Mouse (Mus musculus) heart, adult 18-20 months (tissue): ENCODE measurements around the gene Dstyk. TPM values are rescaled to one million over a fixed set of nuclear protein-coding genes. Genes with fewer than 3 reads are reported as not detected.

ENCODE experiments used
- DNase-seq, 2 experiments: peaks; one replicate each; pipeline ENCODE4 v3.0.0; 2021 to 2022; ENCODE audit warnings: mixed read lengths in 1 of 2
- total RNA-seq, 2 experiments: library from RNA; stranded (reverse); gene quantifications; 2 replicates each; pipeline ENCODE4 v1.2.3; 2021

Dstyk gene
- total RNA-seq, 2 experiments from 2014 or later = 15.2 to 15.3 TPM

DNA sequence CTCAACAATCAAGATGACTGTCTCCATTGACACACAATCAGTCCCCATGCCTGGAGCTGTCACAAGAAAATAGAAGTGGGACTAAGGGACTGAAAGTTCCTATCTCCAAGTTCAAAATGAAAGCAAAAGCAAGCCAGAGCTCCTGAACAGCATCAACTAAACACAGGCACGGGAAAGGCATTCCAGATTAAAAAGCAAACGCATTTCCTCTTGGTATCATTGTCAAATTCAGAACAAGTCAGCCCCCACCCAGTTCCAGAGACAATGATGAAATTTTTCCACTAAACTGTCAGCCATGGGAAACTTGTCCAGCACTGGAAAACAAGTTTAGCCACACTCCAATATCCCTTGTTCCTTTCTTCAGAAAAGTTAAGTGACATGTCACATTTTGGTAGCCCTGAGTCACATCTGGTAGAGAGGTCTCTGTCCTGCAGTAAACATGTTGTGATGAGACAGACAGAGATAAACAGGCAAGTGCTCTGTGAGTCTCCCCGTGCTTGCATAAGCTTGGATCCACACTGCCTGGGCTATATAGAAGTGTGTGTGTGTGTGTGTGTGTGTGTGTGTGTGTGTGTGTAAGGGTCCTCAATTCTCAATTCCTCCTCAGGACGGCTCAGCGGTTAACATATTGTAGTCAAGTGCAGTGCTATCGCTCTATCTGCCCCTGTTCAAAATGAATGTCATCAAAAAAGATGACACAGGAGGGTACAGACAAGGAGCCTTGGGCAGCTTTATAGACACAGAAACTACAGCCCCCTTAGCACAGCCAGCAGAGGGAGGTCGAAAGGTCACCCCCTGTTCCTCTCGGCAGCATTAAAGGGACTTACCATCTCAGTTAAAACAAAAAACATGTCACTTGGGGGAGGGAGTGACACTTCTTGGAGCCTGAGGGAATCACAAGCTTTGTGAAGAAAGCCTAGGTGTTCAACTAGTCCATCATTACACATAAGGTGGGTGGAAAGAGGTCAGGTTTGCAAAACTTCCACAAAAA lies 28.2 kb upstream of the Dstyk start:
- peak; percentile 71 to 78 for DNase-seq

DNA sequence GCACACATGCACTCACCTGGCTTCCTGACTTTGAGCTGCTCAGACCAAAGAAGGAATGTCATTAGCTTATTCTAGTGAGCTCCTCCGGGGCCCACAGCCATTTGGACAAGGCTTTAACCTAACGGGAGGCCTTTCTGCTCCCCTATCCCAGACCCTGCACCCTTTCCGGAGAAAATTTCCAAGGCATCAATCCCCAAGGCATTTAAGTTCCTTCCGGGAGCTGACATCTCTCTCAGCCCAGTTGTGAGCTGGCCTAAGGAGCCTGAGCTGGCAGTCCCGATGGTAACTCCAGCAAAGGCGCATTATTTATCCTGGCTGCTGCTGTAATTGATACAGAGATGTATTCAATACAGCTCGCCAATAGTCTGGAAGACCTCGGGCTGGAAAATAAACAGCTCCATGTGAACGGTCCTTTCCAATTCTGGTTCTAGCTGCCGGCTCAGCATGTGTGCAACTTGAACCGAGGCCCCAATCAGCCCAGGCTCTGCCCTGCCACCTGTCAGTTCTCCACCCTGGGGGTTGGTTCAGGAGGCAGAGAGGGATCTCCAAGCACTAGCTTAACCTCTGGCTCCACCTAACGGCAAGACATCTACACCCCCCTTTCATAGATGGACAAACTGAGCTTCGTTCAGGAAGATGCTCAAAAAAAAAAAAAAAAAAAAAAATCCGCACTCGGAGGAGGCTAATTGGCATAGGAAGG lies 27.3 kb upstream of the Dstyk start:
- peak; percentile 83 to 87 for DNase-seq

DNA sequence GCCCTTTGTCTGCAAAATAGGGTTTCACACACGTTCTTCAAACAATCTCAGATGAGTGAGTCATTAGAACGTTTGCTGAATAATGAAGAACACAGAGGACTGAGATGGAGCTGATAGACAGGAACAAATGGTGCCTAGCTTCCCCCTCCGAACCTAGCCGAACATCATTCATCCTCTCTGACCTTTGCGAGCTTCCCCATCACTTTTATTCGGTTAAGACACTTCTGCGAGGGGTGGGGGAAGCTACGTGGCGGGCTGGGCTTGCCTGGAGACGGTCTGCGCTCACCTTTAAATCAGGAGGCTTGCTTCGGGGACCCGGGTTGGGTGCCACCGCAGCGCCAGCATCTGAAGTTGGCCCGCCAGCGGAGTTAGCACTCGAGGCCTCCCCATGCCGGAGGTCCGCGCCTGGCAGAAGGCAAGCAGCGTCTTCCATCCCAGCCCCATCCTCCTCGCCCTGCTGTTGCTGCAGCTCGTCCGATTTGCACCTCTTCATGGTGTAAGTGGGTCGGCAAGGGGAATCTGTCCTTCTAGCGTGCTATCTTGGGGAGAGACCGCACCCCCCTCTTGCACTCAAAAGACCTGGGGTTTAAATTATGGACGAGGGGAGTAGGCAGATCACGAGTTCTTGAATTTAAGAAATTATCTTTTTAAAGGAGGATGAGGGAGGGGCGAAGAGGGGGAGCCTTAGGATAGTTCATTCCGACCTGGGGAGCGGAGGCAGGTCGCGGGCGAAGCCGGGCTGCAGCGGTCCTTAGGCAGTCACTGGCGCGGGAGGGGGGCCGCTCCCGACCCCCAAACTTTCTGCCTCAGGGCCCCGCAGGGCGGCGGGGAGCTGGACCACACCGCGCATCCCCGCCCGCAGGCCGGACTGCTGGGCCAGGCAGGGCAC lies 26.4 kb upstream of the Dstyk start, which contains the start of gene Tmcc2:
Gene Tmcc2, minus strand, starts transcription at position 591 of the 889 bp plus-strand sequence.
- peak; percentile 35 to 64 for DNase-seq

DNA sequence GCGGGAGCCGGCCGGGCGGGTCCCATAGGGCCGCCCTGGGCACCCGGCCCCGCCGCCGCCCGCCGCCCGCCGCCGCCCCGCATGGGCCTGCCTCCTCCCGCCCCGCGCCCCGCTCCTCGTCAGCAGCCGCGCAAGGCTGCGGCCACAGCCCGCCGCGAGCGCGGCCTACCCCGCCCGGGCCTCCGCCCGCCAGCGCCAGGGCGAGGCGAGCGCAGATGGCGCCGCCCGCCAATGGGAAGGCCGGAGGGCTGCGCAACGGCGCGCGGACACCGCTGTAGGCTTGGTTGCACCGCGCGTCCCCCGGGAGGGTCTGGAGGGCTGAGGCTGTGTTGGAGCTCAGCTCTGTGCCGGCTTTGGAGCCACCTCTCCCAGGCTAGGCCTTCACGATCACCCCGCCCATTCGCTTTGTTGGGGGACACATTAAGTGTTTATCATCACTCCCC lies 25.8 kb upstream of the Dstyk start:
- peak; percentile 82 to 88 for DNase-seq

DNA sequence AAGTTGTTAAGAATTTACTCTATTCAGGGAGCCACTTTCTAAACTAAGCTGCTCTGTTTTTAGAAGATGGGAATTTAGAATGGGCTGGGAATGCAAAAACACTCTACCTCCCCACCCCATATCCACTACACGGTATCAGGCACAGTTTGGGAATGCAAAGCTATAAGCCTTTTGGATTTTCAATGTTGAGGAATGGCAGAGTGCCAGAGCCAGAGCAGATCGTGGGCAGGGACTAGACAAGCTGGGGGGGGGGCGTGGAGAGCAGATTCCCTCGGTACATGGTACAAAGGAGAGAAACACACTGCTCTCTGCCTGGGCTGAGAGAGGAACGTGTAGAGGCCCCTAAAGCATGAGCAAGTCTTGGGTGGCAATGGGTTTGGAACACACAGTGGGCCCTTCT lies 24.5 kb upstream of the Dstyk start:
- DNase-seq = no peak

DNA sequence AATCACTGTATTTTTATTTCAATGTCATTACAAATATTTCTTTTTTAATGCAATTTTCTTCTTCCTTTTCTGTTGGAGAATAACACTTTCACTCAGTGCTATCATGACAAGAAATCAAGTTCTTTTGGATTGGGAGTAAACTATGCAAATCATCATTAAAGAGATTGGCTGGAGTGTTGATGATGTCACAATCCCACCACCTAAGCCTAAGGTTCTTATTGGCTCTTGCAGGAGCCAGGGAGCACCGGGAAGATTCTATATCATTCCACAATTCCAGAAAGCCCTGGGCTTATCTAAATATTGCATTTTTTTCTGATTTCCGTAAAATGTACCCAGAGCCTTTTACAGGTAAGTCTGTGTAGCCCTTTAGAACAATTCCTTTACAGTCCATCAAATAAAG lies 20.6 kb upstream of the Dstyk start:
- no peak for DNase-seq

DNA sequence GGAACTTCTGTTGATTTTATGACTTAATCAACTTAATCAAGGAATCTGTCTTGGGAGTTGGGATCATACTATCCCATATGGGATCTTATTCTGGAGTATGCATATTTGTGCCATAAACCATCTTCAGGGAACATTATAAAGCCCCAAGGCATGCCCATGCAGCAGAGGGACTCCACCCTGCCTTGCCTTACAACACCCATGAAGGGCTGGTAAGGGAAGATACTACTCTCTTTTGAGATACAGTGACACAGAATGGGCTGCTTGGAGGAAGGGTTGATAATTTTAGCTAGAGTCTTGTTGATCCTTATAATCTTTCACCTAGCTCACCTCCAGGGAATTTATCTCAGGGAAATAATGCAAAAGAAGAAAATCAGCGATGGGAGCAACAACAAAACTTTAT lies 16.8 kb upstream of the Dstyk start:
- DNase-seq = no peak

DNA sequence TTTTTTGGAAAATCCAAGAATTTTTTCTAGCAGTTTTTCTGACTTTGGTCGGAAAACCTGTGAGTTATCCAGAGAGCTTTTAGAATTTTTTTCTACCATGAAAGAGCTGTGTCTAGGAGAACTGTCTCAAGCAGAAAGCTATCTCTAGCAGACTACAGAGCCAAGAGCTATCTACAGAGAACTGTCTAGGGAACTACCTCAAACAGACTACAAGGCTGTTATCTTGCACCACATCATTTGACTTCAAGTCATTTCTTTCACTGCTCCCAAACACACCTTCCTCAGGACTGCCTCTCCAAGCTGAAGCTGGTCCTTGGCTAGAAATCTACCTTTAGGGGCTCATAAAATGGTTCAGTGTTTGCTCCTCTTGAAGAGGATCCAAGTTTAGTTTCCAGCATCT lies 15.5 kb upstream of the Dstyk start:
- no peak for DNase-seq

DNA sequence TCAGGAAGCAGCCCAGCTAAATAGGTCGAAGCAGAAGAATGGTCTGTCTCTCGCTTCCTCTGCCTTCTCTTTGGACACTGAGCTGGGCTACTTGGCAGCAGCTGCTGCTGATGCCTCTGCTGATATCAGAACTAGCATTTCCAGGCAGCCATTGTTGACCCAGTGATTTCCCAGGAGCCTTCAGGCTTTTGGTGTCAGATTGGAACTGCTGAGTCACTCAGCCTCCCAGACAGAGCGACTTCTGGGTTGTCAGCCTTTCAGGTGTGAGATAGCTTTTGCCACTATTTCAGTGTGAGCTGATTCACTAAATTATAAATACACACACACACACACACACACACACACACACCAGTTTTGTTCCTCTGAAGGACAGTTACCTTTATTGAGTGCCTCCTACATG lies 6.7 kb upstream of the Dstyk start:
- no peak for DNase-seq

DNA sequence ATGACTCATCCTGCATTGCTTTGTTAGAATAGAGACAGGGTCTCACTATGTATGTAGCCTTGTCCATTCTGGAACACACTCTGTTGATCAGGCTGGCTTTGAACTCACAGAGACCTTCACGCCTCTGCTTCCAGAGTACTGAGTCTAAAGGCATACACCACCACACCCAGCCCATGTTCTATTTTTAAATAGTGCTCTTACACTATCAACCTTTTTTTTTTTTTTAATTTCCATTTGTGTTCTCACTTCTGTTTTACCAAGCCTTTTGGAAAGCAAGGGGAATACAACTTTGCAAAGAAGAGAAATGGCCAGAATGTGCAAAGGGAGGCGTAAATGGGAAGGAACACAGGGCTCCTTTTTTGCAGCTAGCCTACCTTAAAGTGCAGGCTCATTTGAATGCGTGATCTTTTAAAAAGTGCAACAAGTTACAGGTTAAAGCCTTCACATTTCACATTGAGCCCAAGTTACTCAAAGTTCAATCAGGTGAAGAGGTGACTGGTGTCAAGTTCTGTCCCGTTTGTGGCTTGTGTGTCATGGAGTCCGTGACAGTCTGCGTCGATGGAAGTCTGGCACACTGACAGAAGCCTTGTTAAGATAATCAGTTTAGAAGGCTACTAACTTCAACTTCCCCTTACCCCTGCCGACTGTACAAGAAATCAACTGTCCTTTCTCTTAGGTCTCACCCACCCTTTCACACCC lies 962 bp upstream of the Dstyk start:
- peak; percentile 24 to 52 for DNase-seq

DNA sequence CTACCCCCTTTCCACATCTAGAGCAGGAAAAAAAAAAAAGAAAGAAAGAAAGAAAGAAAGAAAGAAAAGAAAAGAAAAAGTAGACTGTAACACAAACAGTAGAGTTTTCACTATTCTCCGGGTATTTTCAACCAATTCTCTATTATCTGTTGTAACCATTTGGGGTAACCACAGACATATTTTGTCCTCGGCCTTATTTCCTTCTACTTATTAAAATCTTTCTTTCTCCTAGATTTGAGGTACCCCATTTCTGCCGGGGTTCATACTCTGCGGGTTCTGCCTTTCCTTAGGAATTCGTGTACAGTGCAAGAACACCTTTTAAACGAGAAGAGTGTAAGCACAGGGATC lies 438 bp upstream of the Dstyk start:
- DNase-seq = no peak

DNA sequence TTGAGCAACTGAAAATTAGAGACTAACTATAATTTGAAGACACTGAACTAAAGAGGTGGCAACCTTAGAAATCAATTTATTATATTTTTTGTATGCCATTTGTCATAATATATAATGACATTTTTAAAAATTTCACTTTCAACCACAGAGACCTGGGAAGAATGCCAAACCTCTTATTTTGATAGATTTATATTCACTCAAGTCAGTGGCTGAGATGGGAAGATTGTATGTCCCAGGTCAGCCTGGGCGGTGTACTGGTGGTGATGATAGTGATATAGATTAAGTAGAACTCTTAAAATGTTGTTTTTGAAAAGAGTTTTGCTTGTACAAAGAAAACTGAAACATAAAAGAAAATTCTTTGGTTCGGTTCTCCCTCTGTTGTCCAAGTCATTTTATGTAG lies 2.9 kb downstream of the Dstyk start:
- no peak for DNase-seq

DNA sequence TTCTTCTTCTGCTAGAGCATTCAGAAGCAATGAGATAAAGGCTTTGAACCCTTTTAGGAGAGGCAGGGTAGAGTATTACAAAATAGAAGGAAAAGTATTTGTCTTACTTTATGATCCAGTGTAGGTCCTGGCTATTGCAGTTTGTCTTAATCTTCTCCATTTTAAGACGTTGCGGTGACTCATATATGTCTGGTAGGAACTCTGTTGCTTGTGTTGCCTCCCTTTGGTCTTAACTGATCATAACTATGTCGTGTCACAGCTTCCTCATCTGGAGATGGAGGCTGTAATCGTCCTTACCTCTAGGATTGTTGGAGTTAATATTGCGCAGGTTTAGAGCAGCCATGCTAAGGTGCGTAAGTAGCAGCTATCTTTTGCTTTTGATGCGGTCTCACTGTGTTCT lies 3.3 kb downstream of the Dstyk start:
- DNase-seq = no peak

DNA sequence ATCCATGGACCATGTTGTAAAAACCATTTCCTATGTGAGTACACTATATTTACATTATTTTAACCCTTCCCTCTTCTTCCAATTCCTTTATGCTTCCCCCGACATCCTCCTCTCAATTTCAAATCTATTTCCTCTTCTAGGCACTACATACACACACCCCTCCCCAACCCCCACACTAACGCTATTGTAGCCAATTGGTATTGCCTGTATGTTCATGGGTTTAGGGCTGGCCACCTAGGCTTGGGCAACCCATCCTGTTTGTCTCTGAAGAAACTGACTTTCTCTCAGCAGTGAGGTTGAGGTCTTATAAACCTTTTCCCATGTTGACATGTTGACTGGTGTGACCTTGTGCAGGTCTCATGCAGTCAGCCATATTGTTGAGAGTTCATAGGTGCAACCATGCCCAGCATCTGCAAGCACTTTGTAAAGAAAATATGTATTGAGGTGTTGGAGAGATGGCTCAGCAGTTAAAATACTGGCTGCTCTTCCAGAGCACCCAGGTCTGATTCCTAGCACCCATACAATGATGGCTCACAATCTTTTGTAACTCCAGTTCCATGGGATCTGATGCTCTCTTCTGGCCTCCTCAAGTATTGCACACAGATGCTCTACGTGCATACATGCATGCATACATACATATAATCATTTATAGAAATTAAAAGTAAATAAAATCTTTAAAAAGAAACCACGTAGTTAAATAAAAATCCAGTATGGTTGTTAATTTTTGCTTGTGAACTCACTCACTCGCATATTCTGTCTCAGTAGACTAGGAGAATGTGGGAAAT lies 5.7 kb downstream of the Dstyk start:
- no peak for DNase-seq

DNA sequence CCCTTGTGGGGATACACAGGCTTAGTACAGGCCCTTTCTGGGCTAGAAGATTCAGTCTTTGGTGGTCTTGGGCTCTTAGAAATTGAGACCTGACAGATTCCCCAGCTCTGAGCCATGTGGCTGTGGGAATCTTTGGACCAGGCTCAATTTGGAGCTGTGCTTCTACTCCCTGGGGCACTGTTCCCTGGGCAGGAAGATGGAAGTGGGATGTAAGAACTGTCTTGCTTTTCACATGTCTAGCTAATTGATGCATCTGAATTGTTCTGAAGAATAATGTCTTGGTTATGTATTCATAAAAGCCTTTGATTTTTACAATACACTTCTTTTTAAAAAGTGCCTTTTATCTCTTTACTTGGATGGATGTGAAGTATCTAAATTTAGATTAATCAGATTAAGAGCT lies 8.2 kb downstream of the Dstyk start:
- DNase-seq = no peak

DNA sequence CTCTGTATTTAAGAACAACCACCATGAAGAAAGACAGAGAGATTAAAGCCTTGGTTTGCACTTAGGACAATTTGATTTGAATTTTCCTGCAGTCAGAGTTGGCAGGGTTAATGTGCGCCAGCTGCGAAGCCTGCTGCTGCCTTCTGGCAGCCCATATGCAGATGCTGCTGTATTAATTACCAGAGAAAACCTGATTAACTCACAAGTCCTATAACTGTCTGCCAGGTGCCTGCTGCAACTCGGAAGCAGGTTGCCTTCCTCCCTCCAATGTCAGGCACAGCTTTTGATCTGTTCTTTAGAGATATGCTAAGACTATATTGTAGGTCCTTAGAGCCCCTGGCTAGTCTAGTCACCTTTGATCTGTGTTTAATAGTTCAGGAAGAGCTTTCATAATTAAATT lies 13.5 kb downstream of the Dstyk start:
- no peak for DNase-seq

DNA sequence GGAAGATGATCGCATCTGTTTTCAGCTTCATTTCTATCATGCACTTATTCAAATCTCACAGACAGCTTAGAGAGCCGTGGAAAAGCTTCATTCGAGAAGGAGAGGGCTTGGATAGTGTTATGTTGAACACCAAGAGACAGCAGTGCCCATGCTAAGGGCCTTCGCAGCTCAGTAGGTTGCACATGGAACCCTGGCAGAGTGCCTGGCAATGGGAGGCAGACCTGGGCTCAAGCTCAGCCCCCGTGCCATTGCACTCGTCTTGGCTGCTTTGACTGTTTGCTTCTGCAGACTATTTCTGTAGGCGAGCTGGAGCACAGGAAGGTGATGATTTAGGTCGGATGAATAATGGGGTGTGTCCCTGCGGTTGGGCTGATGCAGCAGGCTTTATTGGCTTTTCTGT lies 14.4 kb downstream of the Dstyk start:
- peak; percentile 43 to 48 for DNase-seq

DNA sequence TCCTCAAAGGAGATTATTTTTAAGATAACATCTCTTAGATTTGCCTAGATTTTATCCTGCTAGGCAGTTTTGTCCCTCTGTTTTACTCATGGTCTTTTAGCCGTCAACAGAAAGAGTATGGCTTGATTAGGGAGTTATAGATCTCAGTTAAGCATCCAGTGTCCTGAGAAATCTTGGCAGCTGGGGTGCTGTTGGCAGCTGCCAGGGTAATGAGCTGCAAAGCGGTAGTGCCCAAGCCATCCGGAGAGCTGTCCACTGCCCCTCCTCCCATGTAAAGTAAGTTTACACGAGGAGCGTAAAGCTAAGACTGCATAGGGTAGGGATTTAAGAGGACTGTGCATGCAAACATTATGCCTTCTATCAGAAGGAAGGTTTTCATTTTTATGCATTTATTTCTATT lies 16.0 kb downstream of the Dstyk start:
- peak; percentile 17 to 29 for DNase-seq

DNA sequence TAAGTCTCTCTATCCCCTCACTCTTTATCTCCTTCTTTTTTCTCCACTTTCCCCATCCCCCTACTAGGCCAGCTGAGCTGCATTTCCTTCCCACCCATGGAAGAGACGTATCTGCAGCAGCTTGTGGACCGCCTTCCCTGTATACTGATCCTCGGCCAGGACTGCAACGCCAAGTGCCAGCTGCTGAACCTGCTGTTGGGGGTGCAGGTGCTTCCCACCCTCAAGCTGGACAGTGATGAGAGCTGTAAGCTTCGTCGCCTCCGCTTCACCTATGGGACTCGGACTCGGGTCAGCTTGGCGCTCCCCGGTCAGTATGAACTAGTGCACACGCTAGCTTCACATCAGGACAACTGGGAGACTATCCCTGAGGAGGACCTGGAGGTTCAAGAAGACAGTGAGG lies 16.7 kb downstream of the Dstyk start:
- no peak for DNase-seq

DNA sequence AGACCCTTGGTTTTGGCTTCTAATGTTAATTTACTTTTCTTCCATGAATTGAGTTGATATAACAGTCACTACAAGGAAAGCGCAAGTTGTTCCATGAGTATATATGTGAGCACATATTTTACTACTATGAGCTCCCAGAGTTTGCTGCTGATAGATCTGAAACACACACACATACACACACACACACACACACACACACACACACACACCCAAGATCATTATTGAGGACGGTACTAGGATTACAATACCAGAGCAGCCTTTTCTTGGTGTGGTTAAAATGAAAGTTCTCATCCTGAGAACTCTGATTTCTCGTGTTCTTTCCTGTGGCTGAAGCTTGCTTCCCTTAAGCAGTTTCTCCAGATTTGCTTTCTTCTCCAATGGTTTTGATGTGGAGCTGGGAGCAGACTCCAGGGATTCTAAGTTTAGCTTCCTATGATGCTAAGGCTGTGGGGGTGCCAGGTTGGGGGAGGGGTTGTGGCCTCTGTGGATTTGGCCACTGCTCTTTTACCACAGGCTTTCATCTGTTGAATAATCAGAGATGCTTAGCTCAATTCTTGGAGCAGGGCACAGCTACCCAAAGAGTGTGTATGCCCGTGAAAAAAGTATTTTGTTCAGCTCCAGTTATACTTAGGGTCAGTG lies 19.1 kb downstream of the Dstyk start:
- DNase-seq = peak; percentile 27 to 34
